Mouse (Mus musculus): Measurements from ENCODE around the gene Topbp1. TPM values are rescaled to one million over a fixed set of nuclear protein-coding genes. Genes with fewer than 3 reads are reported as not detected.

The Topbp1 gene
- polyA plus RNA-seq (2014; fragmentation: Nextera tagmentation; extraction: Ambion mirVana) = 13.7 and 22.0 TPM in 2 replicates

GRCm38 (mm10) chr9:103304927-103305326 lies at the start of gene Topbp1, which contains the start of gene 1300017J02Rik:
Gene Topbp1, plus strand, starts transcription at chr9:103305215.
Gene 1300017J02Rik, minus strand, starts transcription at chr9:103305082.
- H3K27me3 ChIP-seq (ENCODE audit: control insufficient read depth, insufficient read depth, low read length) = no peaks in the 10 kb centered on the region
- peak within 1 kb of the TSS; percentile 84; the same call in 1 of the 2 replicates for H3K27ac ChIP-seq (ENCODE audit: low read depth, low read length)
- peak within 1 kb of the TSS; percentile 74 for H3K9ac ChIP-seq (replicated peaks; ENCODE audit: low read depth, low read length)
- peak within 1 kb of the TSS; percentile 91 for H3K4me3 ChIP-seq (ENCODE audit: low read depth, low read length)
- H3K36me3 ChIP-seq (ENCODE audit: control insufficient read depth, insufficient read depth, low read length) = peaks cover 12% of the 10 kb centered on the region; the same call in 1 of the 2 replicates
- H3K4me2 ChIP-seq (ENCODE audit: low read depth, low read length) = peak within 1 kb of the TSS; percentile 89
- peak; percentile 98 for ATAC-seq (ENCODE audit: low read depth)
- WGBS = under 1% methylated on average over 49 of the region's 49 CpGs
- peaks cover 5% of the 10 kb centered on the region; the same call in 1 of the 2 replicates for H3K4me1 ChIP-seq (ENCODE audit: control insufficient read depth, insufficient read depth, low read length)
- no peaks in the 10 kb centered on the region for H3K9me3 ChIP-seq (ENCODE audit: control insufficient read depth, low read length)

DNA sequence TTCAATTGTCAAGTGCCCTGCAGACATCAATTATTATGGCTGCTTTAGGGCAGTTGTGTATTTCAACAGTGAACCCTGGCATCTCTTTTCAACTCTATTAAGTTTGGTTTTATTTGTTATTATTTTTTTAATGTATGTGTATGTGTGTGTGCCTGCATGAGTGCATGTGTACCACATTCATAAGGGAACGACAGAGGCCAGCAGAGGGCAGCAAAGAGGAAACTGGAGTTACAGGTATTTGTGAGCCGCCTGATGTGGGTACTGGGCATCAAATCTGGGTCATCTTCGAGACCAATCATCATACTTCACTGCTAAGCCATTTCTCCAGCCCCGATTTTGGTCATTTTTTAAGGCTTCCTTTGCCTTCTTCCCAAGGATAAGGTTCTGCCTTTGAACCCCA lies 39.2 kb upstream of the Topbp1 start:
- Histone ChIP-seq H3K27ac (ENCODE audit: low read depth, low read length) (no peak overlapping the region), H3K9me3 (ENCODE audit: control insufficient read depth, low read length) (no peaks in the 10 kb centered on the region), H3K27me3 (ENCODE audit: control insufficient read depth, insufficient read depth, low read length) (no peaks in the 10 kb centered on the region), H3K9ac (replicated peaks; ENCODE audit: low read depth, low read length) (no peak overlapping the region), H3K4me2 (ENCODE audit: low read depth, low read length) (no peak overlapping the region), H3K4me3 (ENCODE audit: low read depth, low read length) (no peak overlapping the region), H3K36me3 (ENCODE audit: control insufficient read depth, insufficient read depth, low read length) (no peaks in the 10 kb centered on the region), H3K4me1 (ENCODE audit: control insufficient read depth, insufficient read depth, low read length) (no peaks in the 10 kb centered on the region)
- ATAC-seq (ENCODE audit: low read depth) = no peak
- 91% methylated on average over 4 of the region's 4 CpGs for whole genome bisulfite sequencing

DNA sequence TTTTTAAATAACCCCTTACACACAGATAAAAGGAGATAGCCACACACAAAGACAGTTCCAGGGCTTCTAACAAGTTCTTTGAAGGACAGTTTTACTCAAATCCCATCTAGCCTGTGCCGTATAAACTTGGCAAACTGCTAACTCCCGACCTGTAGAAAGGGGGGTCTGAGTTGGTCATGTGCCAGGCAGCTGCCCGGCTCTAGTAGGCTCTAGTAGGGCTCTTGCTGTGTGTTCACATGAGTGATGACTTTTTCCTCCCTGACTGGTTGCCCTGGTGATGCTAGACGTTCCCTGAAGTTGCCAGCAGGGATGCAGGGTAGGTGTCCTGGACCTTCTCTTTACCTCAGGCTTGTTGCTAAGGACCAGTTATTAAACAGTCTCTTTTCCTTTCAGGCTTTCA lies 33.9 kb upstream of the Topbp1 start:
- H3K27me3 ChIP-seq (ENCODE audit: control insufficient read depth, insufficient read depth, low read length) = no peaks in the 10 kb centered on the region
- peak; percentile 80; the same call in 1 of the 2 replicates for ATAC-seq (ENCODE audit: low read depth)
- no peaks in the 10 kb centered on the region for H3K9me3 ChIP-seq (ENCODE audit: control insufficient read depth, low read length)
- H3K27ac ChIP-seq (ENCODE audit: low read depth, low read length) = no peak overlapping the region
- H3K4me1 ChIP-seq (ENCODE audit: control insufficient read depth, insufficient read depth, low read length) = no peaks in the 10 kb centered on the region
- H3K9ac ChIP-seq (replicated peaks; ENCODE audit: low read depth, low read length) = no peak overlapping the region
- WGBS = 19% methylated on average over 4 of the region's 4 CpGs
- no peak overlapping the region for H3K4me2 ChIP-seq (ENCODE audit: low read depth, low read length)
- H3K36me3 ChIP-seq (ENCODE audit: control insufficient read depth, insufficient read depth, low read length) = no peaks in the 10 kb centered on the region
- H3K4me3 ChIP-seq (ENCODE audit: low read depth, low read length) = no peak overlapping the region

DNA sequence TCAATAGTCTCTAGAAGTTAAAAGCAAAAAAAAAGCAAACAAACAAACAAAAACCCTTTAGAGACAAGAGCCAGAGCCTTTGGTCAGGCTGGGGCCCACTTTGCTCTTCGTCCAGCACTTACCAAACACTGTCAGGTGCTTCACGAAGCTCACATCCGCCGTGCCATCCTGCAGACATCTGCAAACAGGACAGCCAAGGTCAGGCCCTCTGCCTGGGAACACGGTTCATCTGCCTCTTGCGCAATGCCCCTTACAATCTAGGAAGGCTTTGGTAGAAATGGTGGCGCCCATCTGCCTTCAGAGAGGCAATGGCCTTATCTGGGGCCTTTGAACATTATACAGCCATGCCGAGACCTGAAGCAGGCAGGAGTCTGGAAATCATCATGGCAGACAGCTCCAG lies 30.2 kb upstream of the Topbp1 start:
- H3K27me3 ChIP-seq (ENCODE audit: control insufficient read depth, insufficient read depth, low read length) = no peaks in the 10 kb centered on the region
- no peak overlapping the region for H3K9ac ChIP-seq (replicated peaks; ENCODE audit: low read depth, low read length)
- 93% methylated on average over 8 of the region's 8 CpGs for WGBS
- H3K4me1 ChIP-seq (ENCODE audit: control insufficient read depth, insufficient read depth, low read length) = no peaks in the 10 kb centered on the region
- no peak overlapping the region for H3K4me2 ChIP-seq (ENCODE audit: low read depth, low read length)
- no peak overlapping the region for H3K27ac ChIP-seq (ENCODE audit: low read depth, low read length)
- no peak overlapping the region for H3K4me3 ChIP-seq (ENCODE audit: low read depth, low read length)
- no peaks in the 10 kb centered on the region for H3K36me3 ChIP-seq (ENCODE audit: control insufficient read depth, insufficient read depth, low read length)
- no peak for ATAC-seq (ENCODE audit: low read depth)
- H3K9me3 ChIP-seq (ENCODE audit: control insufficient read depth, low read length) = no peaks in the 10 kb centered on the region

DNA sequence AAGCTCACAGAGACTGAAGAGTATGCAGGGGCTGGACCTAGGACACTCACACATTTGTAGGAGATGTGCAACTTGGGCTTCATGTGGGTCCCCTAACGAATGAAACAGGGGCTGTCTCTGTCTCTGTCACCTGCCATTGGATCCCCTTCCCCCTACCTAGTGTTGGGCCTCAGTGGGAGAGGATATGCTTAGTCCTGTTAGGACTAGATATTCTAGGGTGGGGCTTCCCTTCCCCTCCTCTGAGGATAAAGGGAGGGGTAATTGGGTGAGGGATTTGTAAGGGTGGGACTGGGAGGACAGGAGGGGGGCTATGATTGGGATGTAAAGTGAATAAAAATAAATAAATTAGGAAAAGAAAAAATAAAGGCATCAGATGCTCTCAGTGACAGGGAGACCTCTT lies 29.3 kb upstream of the Topbp1 start:
- no peaks in the 10 kb centered on the region for H3K27me3 ChIP-seq (ENCODE audit: control insufficient read depth, insufficient read depth, low read length)
- no peak overlapping the region for H3K4me2 ChIP-seq (ENCODE audit: low read depth, low read length)
- H3K9ac ChIP-seq (replicated peaks; ENCODE audit: low read depth, low read length) = no peak overlapping the region
- no peaks in the 10 kb centered on the region for H3K9me3 ChIP-seq (ENCODE audit: control insufficient read depth, low read length)
- no peak overlapping the region for H3K27ac ChIP-seq (ENCODE audit: low read depth, low read length)
- H3K4me3 ChIP-seq (ENCODE audit: low read depth, low read length) = no peak overlapping the region
- WGBS = 81% methylated on average over 1 of the region's 1 CpGs
- no peaks in the 10 kb centered on the region for H3K36me3 ChIP-seq (ENCODE audit: control insufficient read depth, insufficient read depth, low read length)
- ATAC-seq (ENCODE audit: low read depth) = no peak
- H3K4me1 ChIP-seq (ENCODE audit: control insufficient read depth, insufficient read depth, low read length) = no peaks in the 10 kb centered on the region

DNA sequence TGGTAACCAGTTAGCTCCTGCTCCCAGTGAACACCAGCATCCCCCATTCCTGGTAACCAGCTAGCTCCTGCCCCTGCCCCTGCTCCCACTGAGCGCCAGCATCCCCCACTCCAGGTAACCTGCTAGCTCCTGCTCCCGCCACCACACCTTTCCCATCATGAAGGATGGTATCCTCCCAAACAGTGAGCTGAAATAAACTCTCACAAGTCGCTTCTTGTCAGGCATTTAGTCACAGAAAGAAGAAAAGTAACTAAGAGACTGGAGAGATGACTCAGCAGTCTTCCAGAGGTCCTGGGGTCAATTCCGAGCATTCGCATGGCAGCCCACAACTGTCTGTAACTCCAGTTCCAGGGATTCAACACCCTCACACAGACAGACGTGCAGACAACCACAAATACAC lies 28.1 kb upstream of the Topbp1 start:
- H3K36me3 ChIP-seq (ENCODE audit: control insufficient read depth, insufficient read depth, low read length) = no peaks in the 10 kb centered on the region
- no peaks in the 10 kb centered on the region for H3K4me1 ChIP-seq (ENCODE audit: control insufficient read depth, insufficient read depth, low read length)
- H3K27ac ChIP-seq (ENCODE audit: low read depth, low read length) = no peak overlapping the region
- H3K4me2 ChIP-seq (ENCODE audit: low read depth, low read length) = no peak overlapping the region
- H3K27me3 ChIP-seq (ENCODE audit: control insufficient read depth, insufficient read depth, low read length) = no peaks in the 10 kb centered on the region
- no peak for ATAC-seq (ENCODE audit: low read depth)
- H3K4me3 ChIP-seq (ENCODE audit: low read depth, low read length) = no peak overlapping the region
- H3K9me3 ChIP-seq (ENCODE audit: control insufficient read depth, low read length) = no peaks in the 10 kb centered on the region
- WGBS = 90% methylated on average over 6 of the region's 6 CpGs
- no peak overlapping the region for H3K9ac ChIP-seq (replicated peaks; ENCODE audit: low read depth, low read length)

- Histone ChIP-seq H3K4me3 (ENCODE audit: low read depth, low read length) (no peak overlapping the region), H3K4me2 (ENCODE audit: low read depth, low read length) (no peak overlapping the region), H3K9me3 (ENCODE audit: control insufficient read depth, low read length) (no peaks in the 10 kb centered on the region), H3K4me1 (ENCODE audit: control insufficient read depth, insufficient read depth, low read length) (no peaks in the 10 kb centered on the region), H3K9ac (replicated peaks; ENCODE audit: low read depth, low read length) (no peak overlapping the region), H3K36me3 (ENCODE audit: control insufficient read depth, insufficient read depth, low read length) (no peaks in the 10 kb centered on the region), H3K27me3 (ENCODE audit: control insufficient read depth, insufficient read depth, low read length) (no peaks in the 10 kb centered on the region), H3K27ac (ENCODE audit: low read depth, low read length) (no peak overlapping the region)
- WGBS = 70% methylated on average over 4 of the region's 4 CpGs
- no peak for ATAC-seq (ENCODE audit: low read depth)
Observed at GRCm38 (mm10) chr9:103286396-103286795, 18.6 kb upstream of the Topbp1 start.

GRCm38 (mm10) chr9:103286901-103287422 lies 18.1 kb upstream of the Topbp1 start:
- Histone ChIP-seq H3K4me2 (ENCODE audit: low read depth, low read length) (no peak overlapping the region), H3K27me3 (ENCODE audit: control insufficient read depth, insufficient read depth, low read length) (no peaks in the 10 kb centered on the region), H3K36me3 (ENCODE audit: control insufficient read depth, insufficient read depth, low read length) (no peaks in the 10 kb centered on the region), H3K4me1 (ENCODE audit: control insufficient read depth, insufficient read depth, low read length) (no peaks in the 10 kb centered on the region), H3K9ac (replicated peaks; ENCODE audit: low read depth, low read length) (no peak overlapping the region), H3K4me3 (ENCODE audit: low read depth, low read length) (no peak overlapping the region), H3K27ac (ENCODE audit: low read depth, low read length) (no peak overlapping the region), H3K9me3 (ENCODE audit: control insufficient read depth, low read length) (no peaks in the 10 kb centered on the region)
- 66% methylated on average over 13 of the region's 13 CpGs for WGBS
- no peak for ATAC-seq (ENCODE audit: low read depth)

DNA sequence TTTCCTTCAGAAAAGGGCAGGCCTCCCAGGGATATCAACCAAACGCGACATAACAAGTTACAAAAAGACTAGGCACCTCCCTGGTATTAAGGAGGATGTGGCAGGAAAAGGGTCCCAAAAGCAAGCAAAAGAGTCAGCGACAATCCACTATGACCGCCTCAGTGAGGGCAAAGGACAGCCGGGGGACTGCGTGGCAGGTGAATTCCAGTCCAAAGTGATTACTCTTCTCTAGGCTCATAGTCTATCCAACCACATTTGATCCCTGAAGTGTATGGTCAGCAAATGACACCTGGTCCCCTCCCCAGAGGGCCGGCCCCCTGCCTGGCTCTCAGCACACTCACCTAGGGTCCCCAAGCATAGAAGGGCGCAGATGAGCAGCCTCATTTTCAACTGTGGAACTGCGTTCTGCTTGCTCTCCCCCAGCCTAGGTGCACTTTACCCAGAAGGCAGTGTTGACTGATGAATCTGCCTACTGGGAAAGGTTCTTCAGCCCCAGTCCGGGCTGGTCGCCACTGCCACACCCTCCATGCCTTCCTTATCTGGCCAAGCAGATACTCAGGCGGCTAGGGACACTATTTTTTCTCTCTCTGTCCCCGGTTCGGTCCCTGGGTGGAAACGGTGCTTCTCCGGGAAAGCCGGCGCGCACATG lies 17.1 kb upstream of the Topbp1 start:
- 90% methylated on average over 19 of the region's 19 CpGs for WGBS
- Histone ChIP-seq H3K4me1 (ENCODE audit: control insufficient read depth, insufficient read depth, low read length) (no peaks in the 10 kb centered on the region), H3K36me3 (ENCODE audit: control insufficient read depth, insufficient read depth, low read length) (no peaks in the 10 kb centered on the region), H3K27ac (ENCODE audit: low read depth, low read length) (no peak overlapping the region), H3K4me2 (ENCODE audit: low read depth, low read length) (no peak overlapping the region), H3K27me3 (ENCODE audit: control insufficient read depth, insufficient read depth, low read length) (no peaks in the 10 kb centered on the region), H3K4me3 (ENCODE audit: low read depth, low read length) (no peak overlapping the region), H3K9ac (replicated peaks; ENCODE audit: low read depth, low read length) (no peak overlapping the region), H3K9me3 (ENCODE audit: control insufficient read depth, low read length) (no peaks in the 10 kb centered on the region)
- no peak for ATAC-seq (ENCODE audit: low read depth)

Measured in neural tube, embryonic 14.5 days (tissue).